Mouse (Mus musculus) embryonic fibroblast, embryonic 13.5 days (primary cell): ENCODE results near the gene Dlgap5.

Experiments used
- CTCF ChIP-seq: IDR thresholded peaks from 2 replicates; pipeline ENCODE4 v1.5.1; 2011; ENCODE audit warnings: mild to moderate bottlenecking, control low read depth, low read length, moderate library complexity, borderline replicate concordance; ENCODE audit not compliant: insufficient read depth
- POLR2A ChIP-seq: IDR thresholded peaks from 2 replicates; pipeline ENCODE4 v1.6.1; 2011; ENCODE audit warnings: low read depth, mild to moderate bottlenecking, control low read depth, low read length, moderate library complexity

- TF ChIP-seq CTCF (no peak), POLR2A (no peak)
Measured at GRCm38 (mm10) chr14:47438947-47439346, 20.7 kb upstream of the Dlgap5 start.
